Mouse (Mus musculus): ENCODE measurements at regions not wholly inside any gene's neighbourhood (a gene's known extent, or its start where the extent isn't known, plus 50 kb on each side); places are given as distances from the start of the nearest gene placed in this dataset.

DNA sequence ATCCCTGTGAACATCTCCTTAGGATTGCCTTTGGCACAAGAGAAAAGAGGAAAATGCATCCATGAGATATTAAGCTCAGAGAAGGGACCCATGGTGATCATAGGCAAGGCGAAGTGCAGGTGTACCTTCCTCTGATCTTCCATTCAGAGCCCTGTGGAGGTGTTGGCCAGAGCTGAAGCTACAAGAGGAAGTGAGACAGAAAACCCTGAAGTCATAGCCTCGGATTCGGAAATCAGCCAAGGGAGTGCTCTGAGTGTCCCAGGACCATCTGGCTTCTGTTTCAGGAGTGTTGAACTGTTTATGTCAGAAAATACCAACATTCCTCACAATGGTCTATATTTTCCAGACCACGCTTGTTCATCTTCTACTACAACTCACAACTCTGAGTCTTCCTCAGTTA, 271.6 kb downstream of the Ccser2 start:
- ATAC-seq = no peak
- in situ Hi-C loops (cut with MboI; ENCODE audit: low pct_unique_long_range_greater_than_20kb) = no loop called here
- no peak for TF ChIP-seq CTCF (IDR thresholded peaks at IDR 0.05)
- ChIA-PET POLR2A (no interaction called here), CTCF (no interaction called here)
- no peak for DNase-seq (ENCODE audit: low read depth, low spot score)
- H3K27me3 ChIP-seq = no peaks in the 10 kb centered on the region

DNA sequence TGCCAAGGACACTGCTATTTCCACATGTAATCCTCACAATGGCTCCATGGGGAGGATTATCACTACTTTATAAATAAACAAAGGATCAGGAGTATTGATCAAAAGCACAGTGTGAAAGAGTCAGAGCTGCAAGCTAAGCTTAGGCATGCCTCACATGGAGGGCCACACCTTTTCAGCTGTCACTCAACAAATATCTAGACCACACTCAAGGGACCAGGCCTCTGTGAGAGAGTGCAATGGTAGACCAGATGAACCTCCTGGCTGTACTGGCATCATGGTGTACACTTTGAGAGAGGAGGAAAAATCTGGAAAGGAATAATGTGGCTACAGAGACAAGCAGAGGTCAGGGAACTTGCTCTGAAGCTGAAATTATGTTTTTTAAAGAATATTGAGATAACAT, 276.6 kb downstream of the Ccser2 start:
- ChIA-PET POLR2A (no interaction called here), CTCF (no interaction called here)
- DNase-seq (ENCODE audit: low read depth, low spot score) = no peak
- no peaks in the 10 kb centered on the region for H3K27me3 ChIP-seq
- no peak for ATAC-seq
- in situ Hi-C loops (cut with MboI; ENCODE audit: low pct_unique_long_range_greater_than_20kb) = no loop called here
- TF ChIP-seq CTCF (IDR thresholded peaks at IDR 0.05) = no peak

DNA sequence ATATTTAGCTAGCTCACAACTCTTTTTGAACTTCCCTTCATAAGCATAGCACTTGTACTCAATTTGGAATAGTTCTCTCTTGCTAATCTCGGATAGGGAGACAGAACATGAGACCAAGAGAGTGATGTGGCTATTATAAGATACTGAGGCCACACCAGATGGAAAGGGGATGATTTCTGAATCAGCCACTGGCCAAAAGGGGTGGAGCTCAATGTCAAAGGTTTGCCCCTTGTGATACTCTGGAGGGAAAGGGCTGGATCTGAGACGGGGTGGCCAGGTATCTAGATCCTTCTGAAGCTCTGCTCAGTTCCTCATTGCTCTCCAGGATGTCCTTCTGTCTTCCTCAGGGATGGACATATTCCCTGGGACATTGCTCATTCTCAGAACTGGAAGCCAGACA, 277.6 kb downstream of the Ccser2 start:
- no peaks in the 10 kb centered on the region for H3K27me3 ChIP-seq
- ATAC-seq = no peak
- in situ Hi-C loops (cut with MboI; ENCODE audit: low pct_unique_long_range_greater_than_20kb) = no loop called here
- no peak for DNase-seq (ENCODE audit: low read depth, low spot score)
- ChIA-PET POLR2A (no interaction called here), CTCF (no interaction called here)
- TF ChIP-seq CTCF (IDR thresholded peaks at IDR 0.05) = no peak

DNA sequence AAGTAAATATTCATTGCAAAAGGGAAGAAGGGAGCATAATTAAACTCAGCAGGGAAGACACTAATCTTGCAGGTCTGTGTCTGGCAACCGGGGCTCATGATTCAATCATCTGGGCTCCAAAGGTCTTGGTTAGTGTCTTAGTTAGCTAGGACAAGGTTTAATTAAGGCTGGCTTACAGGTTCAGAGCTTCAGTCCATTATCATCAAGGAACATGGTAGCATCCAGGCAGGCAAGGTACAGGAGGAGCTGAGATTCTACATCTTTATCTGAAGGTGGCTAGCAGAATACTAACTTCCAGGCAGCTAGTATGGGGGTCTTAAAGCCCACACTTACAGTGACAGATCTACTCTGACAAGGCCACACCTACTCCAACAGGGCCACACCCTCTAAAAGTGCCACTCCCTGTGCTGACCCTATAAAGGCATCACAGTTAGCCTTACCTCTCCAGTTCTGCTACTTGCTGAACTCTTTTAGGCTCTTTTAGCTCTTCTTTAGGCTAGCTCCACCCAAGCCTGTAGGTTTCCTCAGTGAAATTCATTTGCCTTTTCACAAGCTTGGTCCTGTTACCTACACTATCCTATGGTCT, 309.8 kb downstream of the Ccser2 start:
- POLR2A ChIA-PET = no interaction called here
- in situ Hi-C loops (cut with MboI; ENCODE audit: low pct_unique_long_range_greater_than_20kb) = no loop called here
- H3K27me3 ChIP-seq = no peaks in the 10 kb centered on the region
- TF ChIP-seq CTCF (IDR thresholded peaks at IDR 0.05) = no peak
- no peak for ATAC-seq
- no peak for DNase-seq (ENCODE audit: low read depth, low spot score)
- CTCF ChIA-PET = interaction anchor here (0.7 to 1.1 kb wide), 3 partner anchors 15 to 17 kb away, joined by 3 read pairs; no protein-coding TSS in a partner anchor

DNA sequence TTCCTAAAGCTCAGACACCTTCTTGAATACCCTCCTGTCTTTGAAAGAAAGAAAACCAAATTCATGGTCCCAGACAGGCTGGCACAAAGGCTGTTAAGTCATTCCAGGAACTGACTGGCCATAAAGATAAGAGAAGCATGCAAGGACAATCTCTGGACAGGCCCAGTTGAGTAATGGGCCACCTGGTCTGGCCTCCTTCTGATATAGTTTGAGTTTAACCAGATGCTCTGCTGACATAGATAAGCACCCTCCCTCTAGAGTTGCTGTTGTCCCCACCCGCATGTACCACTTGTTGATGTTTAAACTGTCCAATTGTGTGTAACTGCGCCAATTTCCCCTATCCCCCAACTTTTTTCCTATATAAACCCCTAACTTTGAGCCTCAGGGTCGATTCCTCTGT, 310.4 kb downstream of the Ccser2 start:
- no peak for DNase-seq (ENCODE audit: low read depth, low spot score)
- H3K27me3 ChIP-seq = no peaks in the 10 kb centered on the region
- TF ChIP-seq CTCF (IDR thresholded peaks at IDR 0.05) = no peak
- in situ Hi-C loops (cut with MboI; ENCODE audit: low pct_unique_long_range_greater_than_20kb) = no loop called here
- ChIA-PET CTCF (no interaction called here), POLR2A (no interaction called here)
- ATAC-seq = no peak

DNA sequence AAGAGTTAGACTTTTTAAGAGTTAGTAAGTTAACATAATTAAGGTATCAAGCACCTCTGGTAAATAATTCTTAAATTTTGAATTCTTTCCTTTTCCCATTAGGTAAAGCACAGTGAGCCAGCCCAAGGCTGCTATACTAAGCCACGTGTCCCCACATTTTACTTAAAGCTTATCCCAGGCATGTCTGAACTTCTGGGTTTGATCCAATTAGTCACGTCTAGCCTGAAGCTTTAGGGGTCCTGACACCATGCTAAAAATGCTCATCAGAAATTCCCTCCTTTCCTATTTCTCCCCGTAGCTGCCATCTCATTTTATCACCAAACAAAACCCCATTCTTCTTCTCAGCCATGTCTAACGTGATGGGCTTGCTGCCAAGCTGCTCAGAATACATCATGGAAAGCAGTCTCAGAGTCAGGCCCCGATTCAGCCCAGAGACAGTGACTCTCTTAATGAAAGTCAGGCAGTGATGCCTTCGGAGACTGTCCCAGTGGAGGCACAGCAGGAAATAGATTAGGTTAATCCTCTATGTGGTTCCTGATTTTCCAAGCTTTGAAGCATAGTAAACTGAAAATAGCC, 315.5 kb downstream of the Ccser2 start:
- ATAC-seq = no peak
- POLR2A ChIA-PET = no interaction called here

DNA sequence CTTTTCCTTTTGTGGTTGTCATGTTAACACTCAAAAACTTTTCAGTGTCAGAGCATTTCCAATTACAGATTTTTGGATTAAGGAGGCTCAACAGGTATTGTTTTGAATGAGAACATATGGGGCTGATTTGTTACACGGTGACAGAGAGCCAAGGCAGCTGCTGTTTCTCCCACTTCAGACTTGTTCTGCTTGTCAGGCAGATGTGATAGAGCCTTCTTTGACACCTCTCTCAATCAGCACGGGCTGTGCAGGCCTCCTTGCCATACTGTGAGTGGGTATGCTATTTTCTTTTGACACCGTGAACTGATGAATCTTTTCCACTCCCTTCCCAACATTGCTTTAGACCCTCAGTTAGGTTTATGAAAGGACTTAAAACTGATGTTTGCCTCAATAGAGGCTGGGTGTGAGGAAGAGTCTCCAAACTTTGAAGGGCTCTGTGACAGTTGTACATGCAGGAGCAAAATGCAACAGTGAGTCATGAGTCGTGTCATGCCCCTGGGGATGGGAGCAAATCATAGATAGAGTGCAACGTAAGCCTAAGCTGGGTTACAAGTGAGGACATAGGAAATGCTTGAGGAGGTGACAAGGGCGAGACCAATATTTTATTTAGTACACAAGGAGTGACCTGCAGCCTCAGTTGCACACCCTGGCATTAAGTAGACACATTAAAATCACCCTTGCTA, 317.4 kb downstream of the Ccser2 start:
- ChIA-PET POLR2A (no interaction called here), CTCF (no interaction called here)
- in situ Hi-C loops (cut with MboI; ENCODE audit: low pct_unique_long_range_greater_than_20kb) = no loop called here
- DNase-seq (ENCODE audit: low read depth, low spot score) (no peak), ATAC-seq (no peak)
- H3K27me3 ChIP-seq = no peaks in the 10 kb centered on the region
- TF ChIP-seq CTCF (IDR thresholded peaks at IDR 0.05) = no peak

More for the DNA sequence above, 315.5 kb downstream of the Ccser2 start:
- CTCF ChIA-PET = no interaction called here
- DNase-seq (ENCODE audit: low read depth, low spot score) = no peak
- H3K27me3 ChIP-seq = no peaks in the 10 kb centered on the region
- in situ Hi-C loops (cut with MboI; ENCODE audit: low pct_unique_long_range_greater_than_20kb) = no loop called here
- TF ChIP-seq CTCF (IDR thresholded peaks at IDR 0.05) = no peak

DNA sequence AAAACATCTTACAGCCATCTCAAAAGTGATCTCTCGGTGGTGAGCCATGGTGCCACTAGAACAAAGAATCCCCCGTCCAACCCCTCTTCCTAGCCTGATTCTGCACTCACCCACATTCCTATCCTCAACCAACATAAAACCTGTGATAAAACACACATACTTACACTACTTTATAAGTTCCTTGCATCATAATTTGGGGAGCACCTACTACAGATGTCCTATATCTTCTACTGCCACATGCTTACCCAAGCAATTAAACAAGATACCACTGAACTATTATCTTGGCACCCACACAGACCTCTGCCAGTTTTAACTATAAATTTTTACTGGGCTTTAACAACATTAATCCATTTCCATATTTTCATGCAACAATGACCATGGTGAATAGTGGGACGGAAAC, 321.9 kb downstream of the Ccser2 start:
- DNase-seq (ENCODE audit: low read depth, low spot score) (no peak), ATAC-seq (no peak)
- ChIA-PET POLR2A (no interaction called here), CTCF (no interaction called here)
- in situ Hi-C loops (cut with MboI; ENCODE audit: low pct_unique_long_range_greater_than_20kb) = no loop called here
- TF ChIP-seq CTCF (IDR thresholded peaks at IDR 0.05) = no peak
- no peaks in the 10 kb centered on the region for H3K27me3 ChIP-seq

DNA sequence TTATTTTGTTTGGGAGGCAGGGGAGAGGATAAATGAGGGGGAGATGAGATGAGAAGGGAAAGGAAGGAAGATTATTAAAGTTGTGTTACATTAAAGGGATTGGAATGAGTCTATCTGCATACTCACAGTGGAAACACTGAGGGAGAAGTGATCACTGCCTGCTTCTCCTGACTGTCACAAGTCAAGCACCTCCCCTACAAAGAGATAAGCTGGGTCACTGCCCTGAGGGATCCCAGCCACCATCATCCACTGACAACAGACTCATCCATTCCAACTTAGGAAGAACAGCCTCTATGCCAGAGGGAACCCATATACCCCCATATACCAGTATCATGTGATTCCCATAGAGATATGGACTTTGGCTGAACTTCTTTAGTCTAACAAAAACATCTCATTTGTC, 322.3 kb downstream of the Ccser2 start:
- DNase-seq (ENCODE audit: low read depth, low spot score) (no peak), ATAC-seq (no peak)
- no peak for TF ChIP-seq CTCF (IDR thresholded peaks at IDR 0.05)
- ChIA-PET CTCF (no interaction called here), POLR2A (no interaction called here)
- in situ Hi-C loops (cut with MboI; ENCODE audit: low pct_unique_long_range_greater_than_20kb) = no loop called here
- H3K27me3 ChIP-seq = no peaks in the 10 kb centered on the region

DNA sequence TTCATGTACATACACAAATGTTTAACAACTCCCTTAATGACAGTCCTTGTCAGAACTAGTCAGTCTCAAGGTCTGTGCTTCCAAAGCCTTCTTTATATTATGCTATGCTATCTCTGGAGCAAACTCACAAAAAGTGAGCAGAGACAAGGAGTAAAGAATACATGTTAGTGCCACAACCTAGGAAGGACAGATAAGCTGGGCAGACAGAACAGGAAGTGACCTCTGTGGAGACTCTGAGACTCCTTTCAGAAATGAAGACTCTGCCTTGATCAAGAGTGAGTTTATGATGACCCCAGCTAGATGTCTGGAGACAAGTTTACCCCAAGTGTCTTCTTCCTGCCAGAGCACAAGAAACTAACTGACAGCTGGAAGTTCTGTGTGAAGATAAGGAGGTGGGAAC, 343.8 kb downstream of the Ccser2 start:
- ATAC-seq (no peak), DNase-seq (ENCODE audit: low read depth, low spot score) (no peak)
- ChIA-PET POLR2A (no interaction called here), CTCF (no interaction called here)
- in situ Hi-C loops (cut with MboI; ENCODE audit: low pct_unique_long_range_greater_than_20kb) = no loop called here
- no peaks in the 10 kb centered on the region for H3K27me3 ChIP-seq
- no peak for TF ChIP-seq CTCF (IDR thresholded peaks at IDR 0.05)

DNA sequence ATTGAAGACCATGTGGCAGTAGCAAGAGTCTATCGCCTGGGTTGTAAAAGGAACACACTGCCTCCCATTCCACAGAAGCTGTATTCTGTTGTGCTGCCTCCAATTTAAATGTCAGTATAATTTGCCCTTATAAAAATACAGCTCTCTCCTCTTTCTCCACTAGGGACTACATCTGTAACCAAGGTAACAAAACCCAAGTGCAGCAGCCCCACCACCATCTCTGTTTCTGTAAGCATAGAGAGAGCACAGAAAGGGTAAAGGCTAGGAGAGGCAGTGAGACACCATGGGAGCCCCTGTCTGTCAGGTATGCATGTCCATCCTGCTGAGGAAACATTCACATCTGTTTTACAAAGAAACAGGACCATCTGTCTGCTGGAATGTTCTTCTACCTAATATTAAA, 344.4 kb downstream of the Ccser2 start:
- no peak for DNase-seq (ENCODE audit: low read depth, low spot score)
- no peaks in the 10 kb centered on the region for H3K27me3 ChIP-seq
- ATAC-seq = no peak
- in situ Hi-C loops (cut with MboI; ENCODE audit: low pct_unique_long_range_greater_than_20kb) = no loop called here
- POLR2A ChIA-PET = no interaction called here
- CTCF ChIA-PET = no interaction called here
- no peak for TF ChIP-seq CTCF (IDR thresholded peaks at IDR 0.05)

DNA sequence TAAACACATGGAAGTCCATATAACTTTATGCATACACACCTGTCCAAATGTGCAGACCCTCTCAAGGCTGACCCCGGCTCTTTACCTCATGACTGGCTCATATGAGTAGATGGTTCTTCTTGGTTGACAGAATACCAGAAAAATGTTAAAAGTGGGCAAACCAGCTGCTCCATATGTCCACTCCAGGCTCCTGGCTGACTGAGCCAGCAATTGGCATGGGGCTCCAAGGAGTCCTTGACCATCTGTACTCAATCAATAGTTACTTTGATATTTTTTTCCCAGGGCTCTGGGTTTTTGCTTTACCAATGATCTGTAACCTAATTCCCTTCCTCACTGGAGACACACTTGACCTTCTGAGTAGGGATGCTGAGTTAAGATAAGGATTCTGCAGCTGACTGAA, 345.5 kb downstream of the Ccser2 start:
- ATAC-seq (no peak), DNase-seq (ENCODE audit: low read depth, low spot score) (no peak)
- ChIA-PET POLR2A (no interaction called here), CTCF (no interaction called here)
- TF ChIP-seq CTCF (IDR thresholded peaks at IDR 0.05) = no peak
- no peaks in the 10 kb centered on the region for H3K27me3 ChIP-seq
- in situ Hi-C loops (cut with MboI; ENCODE audit: low pct_unique_long_range_greater_than_20kb) = no loop called here

Data from Patski (cell line).